Mouse (Mus musculus): ENCODE data around the gene Frmd4a. TPM values are rescaled to one million over a fixed set of nuclear protein-coding genes. Genes with fewer than 3 reads are reported as not detected.

Gene Frmd4a
- total RNA-seq, 1 experiment: 9.3 TPM

GRCm38 (mm10) chr2:4494478-4494877 is 477.0 kb downstream of the Frmd4a start:
- no peak for DNase-seq (ENCODE audit: low read depth, low spot score)
- in situ Hi-C loops (cut with MboI; ENCODE audit: low sequenced_read_pairs in 2 of 2, unreplicated experiment in 2 of 2): no loop called here
- TF ChIP-seq ZC3H11A (IDR thresholded peaks at IDR 0.05; ENCODE audit: borderline replicate concordance, low read depth, low read length): no peak

GRCm38 (mm10) chr2:4499257-4499656 is 481.7 kb downstream of the Frmd4a start:
- peak; percentile 62 for DNase-seq (ENCODE audit: low read depth, low spot score)
- Histone ChIP-seq H3K9me3 (ENCODE audit: control insufficient read depth, insufficient read depth, low read depth, low read length) (no peaks in the 10 kb centered on the region), H3K36me3 (ENCODE audit: control insufficient read depth, insufficient read depth, low read length, poor library complexity, severe bottlenecking) (no peaks in the 10 kb centered on the region), H3K4me1 (ENCODE audit: control insufficient read depth in 2 of 2, insufficient read depth in 2 of 2, low read length in 2 of 2, poor library complexity in 1 of 2) (no peaks in the 10 kb centered on the region), H3K27ac (ENCODE audit: insufficient read depth, low read depth, low read length, poor library complexity, severe bottlenecking) (no peak overlapping the region), H3K9ac (ENCODE audit: insufficient read depth, low read depth, low read length, poor library complexity, severe bottlenecking) (no peak overlapping the region), H3K4me3 (ENCODE audit: insufficient read depth in 1 of 2, low read depth in 1 of 2, low read length in 2 of 2, poor library complexity in 1 of 2, severe bottlenecking in 1 of 2) (no peak overlapping the region)
- in situ Hi-C loops (cut with MboI; ENCODE audit: low sequenced_read_pairs in 2 of 2, unreplicated experiment in 2 of 2): loop anchor here in 1 of 2 experiments (5.0 kb wide), 1 partner anchor 368 kb away; no protein-coding TSS in a partner anchor
- TF ChIP-seq ZNF384 (IDR thresholded peaks at IDR 0.05; ENCODE audit: low read depth, low read length) (no peak), ZC3H11A (IDR thresholded peaks at IDR 0.05; ENCODE audit: borderline replicate concordance, low read depth, low read length) (peak; percentile 96), CHD2 (IDR thresholded peaks at IDR 0.05; ENCODE audit: low read depth, low read length) (no peak)

More at GRCm38 (mm10) chr2:4494478-4494877, 477.0 kb downstream of the Frmd4a start:
- H3K36me3 ChIP-seq (ENCODE audit: control insufficient read depth, insufficient read depth, low read length, poor library complexity, severe bottlenecking): no peaks in the 10 kb centered on the region
- no peak overlapping the region for H3K27ac ChIP-seq (ENCODE audit: insufficient read depth, low read depth, low read length, poor library complexity, severe bottlenecking)
- H3K4me3 ChIP-seq (ENCODE audit: insufficient read depth in 1 of 2, low read depth in 1 of 2, low read length in 2 of 2, poor library complexity in 1 of 2, severe bottlenecking in 1 of 2): no peak overlapping the region
- H3K4me1 ChIP-seq (ENCODE audit: control insufficient read depth in 2 of 2, insufficient read depth in 2 of 2, low read length in 2 of 2, poor library complexity in 1 of 2): no peaks in the 10 kb centered on the region
- H3K9me3 ChIP-seq (ENCODE audit: control insufficient read depth, insufficient read depth, low read depth, low read length): no peaks in the 10 kb centered on the region
- no peak overlapping the region for H3K9ac ChIP-seq (ENCODE audit: insufficient read depth, low read depth, low read length, poor library complexity, severe bottlenecking)

GRCm38 (mm10) chr2:4499916-4500315 is 482.4 kb downstream of the Frmd4a start:
- no peaks in the 10 kb centered on the region for H3K9me3 ChIP-seq (ENCODE audit: control insufficient read depth, insufficient read depth, low read depth, low read length)
- no peak overlapping the region for H3K27ac ChIP-seq (ENCODE audit: insufficient read depth, low read depth, low read length, poor library complexity, severe bottlenecking)
- DNase-seq (ENCODE audit: low read depth, low spot score): no peak
- no peaks in the 10 kb centered on the region for H3K4me1 ChIP-seq (ENCODE audit: control insufficient read depth in 2 of 2, insufficient read depth in 2 of 2, low read length in 2 of 2, poor library complexity in 1 of 2)
- H3K4me3 ChIP-seq (ENCODE audit: insufficient read depth in 1 of 2, low read depth in 1 of 2, low read length in 2 of 2, poor library complexity in 1 of 2, severe bottlenecking in 1 of 2): no peak overlapping the region
- TF ChIP-seq HCFC1 (IDR thresholded peaks at IDR 0.05; ENCODE audit: borderline replicate concordance, insufficient read depth, low read length) (no peak), CHD2 (IDR thresholded peaks at IDR 0.05; ENCODE audit: low read depth, low read length) (no peak), MAFK (IDR thresholded peaks at IDR 0.05; ENCODE audit: insufficient read depth, low read depth, low read length) (no peak), ZC3H11A (IDR thresholded peaks at IDR 0.05; ENCODE audit: borderline replicate concordance, low read depth, low read length) (no peak), ZNF384 (IDR thresholded peaks at IDR 0.05; ENCODE audit: low read depth, low read length) (no peak)
- in situ Hi-C loops (cut with MboI; ENCODE audit: low sequenced_read_pairs in 2 of 2, unreplicated experiment in 2 of 2): loop anchor here (5.0 to 25.0 kb wide), 2 partner anchors 362 to 367 kb away; no protein-coding TSS in a partner anchor
- no peaks in the 10 kb centered on the region for H3K36me3 ChIP-seq (ENCODE audit: control insufficient read depth, insufficient read depth, low read length, poor library complexity, severe bottlenecking)
- H3K9ac ChIP-seq (ENCODE audit: insufficient read depth, low read depth, low read length, poor library complexity, severe bottlenecking): no peak overlapping the region

GRCm38 (mm10) chr2:4501257-4502027 is 483.9 kb downstream of the Frmd4a start:
- H3K36me3 ChIP-seq (ENCODE audit: control insufficient read depth, insufficient read depth, low read length, poor library complexity, severe bottlenecking): no peaks in the 10 kb centered on the region
- in situ Hi-C loops (cut with MboI; ENCODE audit: low sequenced_read_pairs in 2 of 2, unreplicated experiment in 2 of 2): loop anchor here in 1 of 2 experiments (25.0 kb wide), 1 partner anchor 361 kb away; no protein-coding TSS in a partner anchor
- no peaks in the 10 kb centered on the region for H3K4me1 ChIP-seq (ENCODE audit: control insufficient read depth in 2 of 2, insufficient read depth in 2 of 2, low read length in 2 of 2, poor library complexity in 1 of 2)
- no peak for DNase-seq (ENCODE audit: low read depth, low spot score)
- no peak overlapping the region for H3K27ac ChIP-seq (ENCODE audit: insufficient read depth, low read depth, low read length, poor library complexity, severe bottlenecking)
- no peaks in the 10 kb centered on the region for H3K9me3 ChIP-seq (ENCODE audit: control insufficient read depth, insufficient read depth, low read depth, low read length)
- no peak overlapping the region for H3K9ac ChIP-seq (ENCODE audit: insufficient read depth, low read depth, low read length, poor library complexity, severe bottlenecking)
- TF ChIP-seq CHD2 (IDR thresholded peaks at IDR 0.05; ENCODE audit: low read depth, low read length) (no peak), ZNF384 (IDR thresholded peaks at IDR 0.05; ENCODE audit: low read depth, low read length) (no peak), HCFC1 (IDR thresholded peaks at IDR 0.05; ENCODE audit: borderline replicate concordance, insufficient read depth, low read length) (no peak), MAFK (IDR thresholded peaks at IDR 0.05; ENCODE audit: insufficient read depth, low read depth, low read length) (no peak), ZC3H11A (IDR thresholded peaks at IDR 0.05; ENCODE audit: borderline replicate concordance, low read depth, low read length) (no peak)
- no peak overlapping the region for H3K4me3 ChIP-seq (ENCODE audit: insufficient read depth in 1 of 2, low read depth in 1 of 2, low read length in 2 of 2, poor library complexity in 1 of 2, severe bottlenecking in 1 of 2)

Measured in ES-E14 (cell line).